Mouse (Mus musculus) thymus, adult 2 months (tissue): ENCODE data around the gene Serpina3f.

Experiments used
- CTCF ChIP-seq: fragments of 200-500 bp; IDR thresholded peaks from 2 replicates; pipeline ENCODE4 v1.5.1; 2012; ENCODE audit warnings: mild to moderate bottlenecking, control low read depth, low read length, moderate library complexity, borderline replicate concordance; ENCODE audit not compliant: control insufficient read depth, poor library complexity, insufficient read depth; ENCODE audit errors: extremely low read depth
- POLR2A ChIP-seq: fragments of 200-500 bp; IDR thresholded peaks from 2 replicates; pipeline ENCODE4 v1.6.1; 2012; ENCODE audit warnings: mild to moderate bottlenecking, low read length, control low read depth, moderate library complexity; ENCODE audit not compliant: control insufficient read depth, poor library complexity, insufficient read depth; ENCODE audit errors: extremely low read depth

DNA sequence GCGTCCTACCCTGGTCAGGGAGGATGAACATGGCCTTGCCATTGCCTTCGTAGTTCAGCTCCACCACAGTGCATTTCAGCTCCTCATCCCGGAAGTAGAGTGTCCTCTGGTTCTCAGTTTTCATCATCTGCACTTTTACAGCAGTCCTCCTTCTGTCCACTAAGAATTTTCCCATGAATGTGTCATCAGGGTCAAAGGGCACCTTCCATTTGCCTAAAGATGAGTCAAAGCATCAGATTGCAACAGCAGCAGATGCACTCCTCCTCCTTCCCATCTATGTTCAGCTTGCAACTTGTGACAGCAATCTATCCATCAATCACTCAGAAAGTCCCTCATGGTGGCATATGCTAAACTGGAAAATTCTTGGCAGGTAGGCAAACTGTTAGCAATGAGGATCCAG, 38.7 kb upstream of the Serpina3f start:
- TF ChIP-seq CTCF, result no peak
- no peak for TF ChIP-seq POLR2A
